Mouse (Mus musculus) embryo, embryonic 10.5 days (tissue): ENCODE measurements around the gene Slc22a20.
A peak's percentile ranks its signal among the peaks of the same experiment; 100 is the strongest.

ENCODE experiments used
- DNase-seq: peaks from one replicate; pipeline ENCODE4 v3.0.0-alpha.2; 2015; ENCODE audit warnings: low spot score

Gene Slc22a20

GRCm38 (mm10) chr19:5952071-5952691 lies 33.8 kb downstream of the Slc22a20 start:
- peak; percentile 39 for DNase-seq

GRCm38 (mm10) chr19:5951631-5952030 lies 34.3 kb downstream of the Slc22a20 start:
- DNase-seq: no peak

- no peak for DNase-seq
Observed at GRCm38 (mm10) chr19:5950218-5950617, 35.7 kb downstream of the Slc22a20 start.

- no peak for DNase-seq
Observed at GRCm38 (mm10) chr19:5945891-5946290, 40.1 kb downstream of the Slc22a20 start.

- DNase-seq: peak; percentile 22
Observed at GRCm38 (mm10) chr19:5945027-5945426, 40.9 kb downstream of the Slc22a20 start.

GRCm38 (mm10) chr19:5944145-5944544 lies 41.8 kb downstream of the Slc22a20 start:
- DNase-seq: no peak

- no peak for DNase-seq
Observed at GRCm38 (mm10) chr19:5943404-5943803, 42.5 kb downstream of the Slc22a20 start.

- no peak for DNase-seq
Observed at GRCm38 (mm10) chr19:5942581-5942980, 43.4 kb downstream of the Slc22a20 start.

GRCm38 (mm10) chr19:5940656-5941055 lies 45.3 kb downstream of the Slc22a20 start:
- no peak for DNase-seq

GRCm38 (mm10) chr19:5940173-5940572 lies 45.8 kb downstream of the Slc22a20 start:
- DNase-seq: no peak

GRCm38 (mm10) chr19:5939715-5940114 lies 46.2 kb downstream of the Slc22a20 start:
- DNase-seq: no peak

GRCm38 (mm10) chr19:5938516-5938915 lies 47.4 kb downstream of the Slc22a20 start:
- DNase-seq: no peak

- DNase-seq: no peak
Observed at GRCm38 (mm10) chr19:5937836-5938406, 48.0 kb downstream of the Slc22a20 start.

- DNase-seq: no peak
Observed at GRCm38 (mm10) chr19:5937095-5937835, 48.7 kb downstream of the Slc22a20 start.

- DNase-seq: no peak
Observed at GRCm38 (mm10) chr19:5935691-5936090, 50.3 kb downstream of the Slc22a20 start.

- no peak for DNase-seq
Observed at GRCm38 (mm10) chr19:5935266-5935665, 50.7 kb downstream of the Slc22a20 start.

GRCm38 (mm10) chr19:5929634-5930596 lies 56.0 kb downstream of the Slc22a20 start:
- no peak for DNase-seq

GRCm38 (mm10) chr19:5928546-5928945 lies 57.4 kb downstream of the Slc22a20 start:
- DNase-seq: no peak

GRCm38 (mm10) chr19:5928104-5928503 lies 57.8 kb downstream of the Slc22a20 start:
- no peak for DNase-seq

GRCm38 (mm10) chr19:5927532-5927931 lies 58.4 kb downstream of the Slc22a20 start:
- DNase-seq: no peak

GRCm38 (mm10) chr19:5927026-5927425 lies 58.9 kb downstream of the Slc22a20 start:
- no peak for DNase-seq

- DNase-seq: no peak
Observed at GRCm38 (mm10) chr19:5925311-5925855, 60.6 kb downstream of the Slc22a20 start.
